Mouse (Mus musculus): ENCODE results near the gene Zfp830. TPM values are rescaled to one million over a fixed set of nuclear protein-coding genes. Genes with fewer than 3 reads are reported as not detected.

Gene Zfp830
- polyA plus RNA-seq, 1 experiment from 2014 or later, result 34.8 TPM

- Histone ChIP-seq H3K9me3 (0 out of 2 replicates have a peak, but pooled peaks cover 6% of the 10 kb centered on the region), H3K9ac (replicated peaks) (peak overlapping the region; percentile 85), H3K4me1 (peaks cover 22% of the 10 kb centered on the region), H3K4me2 (replicated peaks) (peak overlapping the region; percentile 97), H3K27me3 (peaks cover 3% of the 10 kb centered on the region; the same call in 1 of the 2 replicates), H3K27ac (replicated peaks) (peak overlapping the region; percentile 88), H3K4me3 (peak overlapping the region; percentile 97), H3K36me3 (peaks cover 6% of the 10 kb centered on the region; the same call in 1 of the 2 replicates)
- WGBS, result under 1% methylated on average over 28 of the region's 28 CpGs
- peak; percentile 74 for ATAC-seq (ENCODE audit: low FRiP score, low read depth)
Observed at GRCm38 (mm10) chr11:82764438-82764924, 336 bp downstream of the Zfp830 start.

GRCm38 (mm10) chr11:82780134-82780533 lies 16.0 kb downstream of the Zfp830 start:
- H3K9ac ChIP-seq (replicated peaks), result peak overlapping the region; percentile 94
- peaks cover 20% of the 10 kb centered on the region for H3K4me1 ChIP-seq
- no peak overlapping the region for H3K27ac ChIP-seq (replicated peaks)
- no peaks in the 10 kb centered on the region for H3K9me3 ChIP-seq
- H3K4me3 ChIP-seq, result peak overlapping the region; percentile 97
- no peaks in the 10 kb centered on the region for H3K27me3 ChIP-seq
- H3K36me3 ChIP-seq, result peaks cover 18% of the 10 kb centered on the region
- peak overlapping the region; percentile 75 for H3K4me2 ChIP-seq (replicated peaks)
- WGBS, result 60% methylated on average over 5 of the region's 5 CpGs
- ATAC-seq (ENCODE audit: low FRiP score, low read depth), result no peak

- Histone ChIP-seq H3K4me1 (peaks cover 20% of the 10 kb centered on the region), H3K36me3 (peaks cover 29% of the 10 kb centered on the region), H3K4me2 (replicated peaks) (peak within 1 kb of the TSS; percentile 75), H3K27ac (replicated peaks) (peak within 1 kb of the TSS; percentile 96), H3K9me3 (no peaks in the 10 kb centered on the region), H3K27me3 (no peaks in the 10 kb centered on the region), H3K4me3 (peak within 1 kb of the TSS; percentile 97), H3K9ac (replicated peaks) (peak within 1 kb of the TSS; percentile 94)
- ATAC-seq (ENCODE audit: low FRiP score, low read depth), result peak; percentile 95
- WGBS, result under 1% methylated on average over 87 of the region's 90 CpGs
Observed at GRCm38 (mm10) chr11:82780983-82781903, 17.1 kb downstream of the Zfp830 start, which contains the start of gene Lig3. Lig3 (plus strand) TSS chr11:82781108.

GRCm38 (mm10) chr11:82782197-82782596 lies 18.1 kb downstream of the Zfp830 start:
- H3K4me1 ChIP-seq, result peaks cover 20% of the 10 kb centered on the region
- H3K4me3 ChIP-seq, result peak overlapping the region; percentile 97
- no peak overlapping the region for H3K27ac ChIP-seq (replicated peaks)
- H3K27me3 ChIP-seq, result no peaks in the 10 kb centered on the region
- WGBS, result 53% methylated on average over 6 of the region's 6 CpGs
- H3K9ac ChIP-seq (replicated peaks), result peak overlapping the region; percentile 94
- no peak for ATAC-seq (ENCODE audit: low FRiP score, low read depth)
- peak overlapping the region; percentile 66 for H3K4me2 ChIP-seq (replicated peaks)
- no peaks in the 10 kb centered on the region for H3K9me3 ChIP-seq
- peaks cover 38% of the 10 kb centered on the region for H3K36me3 ChIP-seq

- ATAC-seq (ENCODE audit: low FRiP score, low read depth), result no peak
- Histone ChIP-seq H3K9ac (replicated peaks) (no peak overlapping the region), H3K4me1 (peaks cover 20% of the 10 kb centered on the region), H3K9me3 (no peaks in the 10 kb centered on the region), H3K27me3 (no peaks in the 10 kb centered on the region), H3K27ac (replicated peaks) (no peak overlapping the region), H3K4me2 (replicated peaks) (no peak overlapping the region), H3K36me3 (peaks cover 51% of the 10 kb centered on the region), H3K4me3 (no peak overlapping the region)
- WGBS, result 92% methylated on average over 11 of the region's 11 CpGs
Observed at GRCm38 (mm10) chr11:82783453-82783852, 19.3 kb downstream of the Zfp830 start.

GRCm38 (mm10) chr11:82806656-82807055 lies 42.5 kb downstream of the Zfp830 start:
- ATAC-seq (ENCODE audit: low FRiP score, low read depth), result no peak
- Histone ChIP-seq H3K36me3 (peaks cover 31% of the 10 kb centered on the region), H3K27me3 (no peaks in the 10 kb centered on the region), H3K4me2 (replicated peaks) (no peak overlapping the region), H3K9me3 (no peaks in the 10 kb centered on the region), H3K4me3 (no peak overlapping the region), H3K4me1 (no peaks in the 10 kb centered on the region), H3K9ac (replicated peaks) (no peak overlapping the region), H3K27ac (replicated peaks) (no peak overlapping the region)
- 74% methylated on average over 3 of the region's 3 CpGs for WGBS

GRCm38 (mm10) chr11:82807370-82807769 lies 43.2 kb downstream of the Zfp830 start:
- Histone ChIP-seq H3K36me3 (peaks cover 23% of the 10 kb centered on the region), H3K27me3 (no peaks in the 10 kb centered on the region), H3K9ac (replicated peaks) (no peak overlapping the region), H3K4me1 (no peaks in the 10 kb centered on the region), H3K4me3 (no peak overlapping the region), H3K4me2 (replicated peaks) (no peak overlapping the region), H3K27ac (replicated peaks) (no peak overlapping the region), H3K9me3 (no peaks in the 10 kb centered on the region)
- 86% methylated on average over 3 of the region's 3 CpGs for WGBS
- ATAC-seq (ENCODE audit: low FRiP score, low read depth), result no peak

GRCm38 (mm10) chr11:82808485-82808884 lies 44.3 kb downstream of the Zfp830 start:
- ATAC-seq (ENCODE audit: low FRiP score, low read depth), result no peak
- H3K4me2 ChIP-seq (replicated peaks), result no peak overlapping the region
- no peak overlapping the region for H3K4me3 ChIP-seq
- H3K9me3 ChIP-seq, result no peaks in the 10 kb centered on the region
- H3K9ac ChIP-seq (replicated peaks), result no peak overlapping the region
- peaks cover 12% of the 10 kb centered on the region for H3K36me3 ChIP-seq
- H3K27ac ChIP-seq (replicated peaks), result no peak overlapping the region
- 84% methylated on average over 5 of the region's 5 CpGs for WGBS
- H3K27me3 ChIP-seq, result no peaks in the 10 kb centered on the region
- H3K4me1 ChIP-seq, result no peaks in the 10 kb centered on the region

Other genes with a start within 250 kb of the Zfp830 start
- 0.42 and 0.50 TPM in 2 replicates for gene Cct6b, start within 50 bp of the Zfp830 start, polyA plus RNA-seq (2016; fragmentation: Nextera tagmentation; extraction: Ambion mirVana)
- 46.1 and 52.8 TPM in 2 replicates for gene Lig3, start 16.8 kb downstream of the Zfp830 start, polyA plus RNA-seq (2016; fragmentation: Nextera tagmentation; extraction: Ambion mirVana)
- 7.9 and 8.9 TPM in 2 replicates for gene Rffl, start 106.9 kb downstream of the Zfp830 start, polyA plus RNA-seq (2016; fragmentation: Nextera tagmentation; extraction: Ambion mirVana)
- 12.8 and 14.1 TPM in 2 replicates for gene Rad51d, start 126.3 kb downstream of the Zfp830 start, polyA plus RNA-seq (2016; fragmentation: Nextera tagmentation; extraction: Ambion mirVana)
- 0.27 and 0.64 TPM in 2 replicates for gene Fndc8, start 127.8 kb downstream of the Zfp830 start, polyA plus RNA-seq (2016; fragmentation: Nextera tagmentation; extraction: Ambion mirVana)
- 33.8 and 33.9 TPM in 2 replicates for gene Nle1, start 144.1 kb downstream of the Zfp830 start, polyA plus RNA-seq (2016; fragmentation: Nextera tagmentation; extraction: Ambion mirVana)
- 0.89 and 0.93 TPM in 2 replicates for gene Unc45b, start 146.2 kb downstream of the Zfp830 start, polyA plus RNA-seq (2016; fragmentation: Nextera tagmentation; extraction: Ambion mirVana)
- gene Slfn5, start 187.0 kb downstream of the Zfp830 start, polyA plus RNA-seq (2016; fragmentation: Nextera tagmentation; extraction: Ambion mirVana), result 0.80 and 0.83 TPM in 2 replicates
- 9.3 and 10.6 TPM in 2 replicates for gene Slfn9, start 227.5 kb downstream of the Zfp830 start, polyA plus RNA-seq (2016; fragmentation: Nextera tagmentation; extraction: Ambion mirVana)

All from midbrain, embryonic 12.5 days (tissue).